Mouse (Mus musculus) liver, postnatal 0 days (tissue): ENCODE results near the gene Trappc10.

Source experiments
- CTCF ChIP-seq: sonication (generic); IDR thresholded peaks from 2 replicates; pipeline ENCODE4 v1.5.1; 2016; ENCODE audit warnings: antibody characterized with exemption, low read depth
- EP300 ChIP-seq: IDR thresholded peaks from 2 replicates; pipeline ENCODE4 v1.6.1; 2016; ENCODE audit warnings: antibody characterized with exemption, low read depth, mild to moderate bottlenecking

DNA sequence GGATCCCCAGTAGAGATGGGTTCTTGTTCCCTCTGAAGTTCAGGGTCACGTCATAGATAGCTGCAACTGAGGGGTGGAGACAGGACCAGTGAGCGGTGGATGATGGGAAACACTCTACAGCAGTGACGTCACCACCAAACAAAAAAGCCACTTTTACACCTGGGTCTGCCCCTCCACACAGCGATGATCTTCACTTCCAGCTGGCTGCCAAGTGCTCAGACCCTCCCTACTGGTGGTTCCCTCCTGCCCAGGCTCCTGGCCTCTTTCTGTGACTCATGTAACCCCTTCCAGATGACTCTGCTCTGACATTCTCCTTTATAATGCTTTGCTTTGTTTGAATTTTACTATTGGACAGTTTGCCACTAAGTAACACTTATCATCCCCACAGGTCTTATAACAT lies 38.0 kb upstream of the Trappc10 start:
- TF ChIP-seq EP300 (no peak), CTCF (no peak)
